Mouse (Mus musculus): ENCODE measurements around the gene Syn3. TPM values are rescaled to one million over a fixed set of nuclear protein-coding genes. Genes with fewer than 3 reads are reported as not detected.

The Syn3 gene
- polyA plus RNA-seq, 1 experiment from 2014 or later = 7.4 TPM

- ATAC-seq (ENCODE audit: low FRiP score, low TSS enrichment) = no peak
- no peak overlapping the region for H3K27ac ChIP-seq (ENCODE audit: low read length)
- no peaks in the 10 kb centered on the region for H3K27me3 ChIP-seq (ENCODE audit: insufficient read depth, low read length)
- H3K36me3 ChIP-seq (ENCODE audit: insufficient read depth, low read length) = no peaks in the 10 kb centered on the region
- WGBS = 39% methylated on average over 3 of the region's 3 CpGs
- peaks cover 19% of the 10 kb centered on the region; the same call in 1 of the 2 replicates for H3K4me1 ChIP-seq (ENCODE audit: insufficient read depth, low read length)
- H3K9ac ChIP-seq (replicated peaks; ENCODE audit: low read length) = no peak overlapping the region
- H3K4me2 ChIP-seq (replicated peaks; ENCODE audit: low read depth, low read length) = no peak overlapping the region
- no peak overlapping the region for H3K4me3 ChIP-seq (ENCODE audit: low read length)
- no peaks in the 10 kb centered on the region for H3K9me3 ChIP-seq (ENCODE audit: low read length)
These were observed 343.4 kb downstream of the Syn3 start for GRCm38 (mm10) chr10:86155344-86155743.

- H3K36me3 ChIP-seq (ENCODE audit: insufficient read depth, low read length) = no peaks in the 10 kb centered on the region
- H3K4me1 ChIP-seq (ENCODE audit: insufficient read depth, low read length) = peaks cover 20% of the 10 kb centered on the region; the same call in 1 of the 2 replicates
- H3K4me2 ChIP-seq (replicated peaks; ENCODE audit: low read depth, low read length) = no peak overlapping the region
- no peaks in the 10 kb centered on the region for H3K27me3 ChIP-seq (ENCODE audit: insufficient read depth, low read length)
- no peak overlapping the region for H3K27ac ChIP-seq (ENCODE audit: low read length)
- no peak overlapping the region for H3K9ac ChIP-seq (replicated peaks; ENCODE audit: low read length)
- ATAC-seq (ENCODE audit: low FRiP score, low TSS enrichment) = no peak
- H3K9me3 ChIP-seq (ENCODE audit: low read length) = no peaks in the 10 kb centered on the region
- H3K4me3 ChIP-seq (ENCODE audit: low read length) = no peak overlapping the region
These were observed 345.5 kb downstream of the Syn3 start for GRCm38 (mm10) chr10:86153221-86153620.

- H3K36me3 ChIP-seq (ENCODE audit: insufficient read depth, low read length) = no peaks in the 10 kb centered on the region
- H3K27me3 ChIP-seq (ENCODE audit: insufficient read depth, low read length) = no peaks in the 10 kb centered on the region
- 31% methylated on average over 5 of the region's 5 CpGs for WGBS
- H3K4me3 ChIP-seq (ENCODE audit: low read length) = no peak overlapping the region
- H3K4me1 ChIP-seq (ENCODE audit: insufficient read depth, low read length) = peaks cover 19% of the 10 kb centered on the region; the same call in 1 of the 2 replicates
- H3K9me3 ChIP-seq (ENCODE audit: low read length) = no peaks in the 10 kb centered on the region
- H3K4me2 ChIP-seq (replicated peaks; ENCODE audit: low read depth, low read length) = no peak overlapping the region
- ATAC-seq (ENCODE audit: low FRiP score, low TSS enrichment) = 0 out of 2 replicates have a peak, but pooled peaks have one; percentile 20
- H3K27ac ChIP-seq (ENCODE audit: low read length) = no peak overlapping the region
- no peak overlapping the region for H3K9ac ChIP-seq (replicated peaks; ENCODE audit: low read length)
These were observed 347.3 kb downstream of the Syn3 start for GRCm38 (mm10) chr10:86151357-86151756.

- no peak overlapping the region for H3K4me3 ChIP-seq (ENCODE audit: low read length)
- H3K4me1 ChIP-seq (ENCODE audit: insufficient read depth, low read length) = peaks cover 19% of the 10 kb centered on the region; the same call in 1 of the 2 replicates
- ATAC-seq (ENCODE audit: low FRiP score, low TSS enrichment) = no peak
- 43% methylated on average over 1 of the region's 1 CpGs for WGBS
- H3K27me3 ChIP-seq (ENCODE audit: insufficient read depth, low read length) = no peaks in the 10 kb centered on the region
- no peak overlapping the region for H3K4me2 ChIP-seq (replicated peaks; ENCODE audit: low read depth, low read length)
- no peaks in the 10 kb centered on the region for H3K36me3 ChIP-seq (ENCODE audit: insufficient read depth, low read length)
- no peak overlapping the region for H3K27ac ChIP-seq (ENCODE audit: low read length)
- no peak overlapping the region for H3K9ac ChIP-seq (replicated peaks; ENCODE audit: low read length)
- H3K9me3 ChIP-seq (ENCODE audit: low read length) = no peaks in the 10 kb centered on the region
These were observed 348.6 kb downstream of the Syn3 start for GRCm38 (mm10) chr10:86150076-86150475.

- H3K4me2 ChIP-seq (replicated peaks; ENCODE audit: low read depth, low read length) = no peak overlapping the region
These were observed 349.5 kb downstream of the Syn3 start for GRCm38 (mm10) chr10:86149029-86149818.

GRCm38 (mm10) chr10:86139061-86139681, 359.5 kb downstream of the Syn3 start:
- WGBS = 65% methylated on average over 8 of the region's 8 CpGs
- peak; percentile 49; the same call in 1 of the 2 replicates for ATAC-seq (ENCODE audit: low FRiP score, low TSS enrichment)
- H3K27ac ChIP-seq (ENCODE audit: low read length) = no peak overlapping the region

More at GRCm38 (mm10) chr10:86149029-86149818, 349.5 kb downstream of the Syn3 start:
- no peaks in the 10 kb centered on the region for H3K27me3 ChIP-seq (ENCODE audit: insufficient read depth, low read length)
- ATAC-seq (ENCODE audit: low FRiP score, low TSS enrichment) = no peak; the same call in 1 of the 2 replicates
- 42% methylated on average over 3 of the region's 3 CpGs for WGBS
- no peak overlapping the region for H3K4me3 ChIP-seq (ENCODE audit: low read length)
- no peaks in the 10 kb centered on the region for H3K9me3 ChIP-seq (ENCODE audit: low read length)
- no peaks in the 10 kb centered on the region for H3K36me3 ChIP-seq (ENCODE audit: insufficient read depth, low read length)
- no peak overlapping the region for H3K9ac ChIP-seq (replicated peaks; ENCODE audit: low read length)
- H3K4me1 ChIP-seq (ENCODE audit: insufficient read depth, low read length) = peaks cover 19% of the 10 kb centered on the region; the same call in 1 of the 2 replicates
- no peak overlapping the region for H3K27ac ChIP-seq (ENCODE audit: low read length)

GRCm38 (mm10) chr10:86137589-86138173, 361.0 kb downstream of the Syn3 start:
- Histone ChIP-seq H3K4me1 (ENCODE audit: insufficient read depth, low read length) (no peaks in the 10 kb centered on the region), H3K27me3 (ENCODE audit: insufficient read depth, low read length) (no peaks in the 10 kb centered on the region), H3K4me2 (replicated peaks; ENCODE audit: low read depth, low read length) (no peak overlapping the region), H3K4me3 (ENCODE audit: low read length) (no peak overlapping the region), H3K9ac (replicated peaks; ENCODE audit: low read length) (no peak overlapping the region), H3K27ac (ENCODE audit: low read length) (no peak overlapping the region), H3K9me3 (ENCODE audit: low read length) (no peaks in the 10 kb centered on the region), H3K36me3 (ENCODE audit: insufficient read depth, low read length) (no peaks in the 10 kb centered on the region)
- whole genome bisulfite sequencing = 54% methylated on average over 5 of the region's 5 CpGs
- no peak for ATAC-seq (ENCODE audit: low FRiP score, low TSS enrichment)

More at GRCm38 (mm10) chr10:86139061-86139681, 359.5 kb downstream of the Syn3 start:
- Histone ChIP-seq H3K4me3 (ENCODE audit: low read length) (no peak overlapping the region), H3K27me3 (ENCODE audit: insufficient read depth, low read length) (no peaks in the 10 kb centered on the region), H3K4me1 (ENCODE audit: insufficient read depth, low read length) (no peaks in the 10 kb centered on the region), H3K36me3 (ENCODE audit: insufficient read depth, low read length) (no peaks in the 10 kb centered on the region), H3K9ac (replicated peaks; ENCODE audit: low read length) (no peak overlapping the region), H3K4me2 (replicated peaks; ENCODE audit: low read depth, low read length) (no peak overlapping the region), H3K9me3 (ENCODE audit: low read length) (no peaks in the 10 kb centered on the region)

GRCm38 (mm10) chr10:86137106-86137505, 361.6 kb downstream of the Syn3 start:
- Histone ChIP-seq H3K4me2 (replicated peaks; ENCODE audit: low read depth, low read length) (no peak overlapping the region), H3K27me3 (ENCODE audit: insufficient read depth, low read length) (no peaks in the 10 kb centered on the region), H3K36me3 (ENCODE audit: insufficient read depth, low read length) (no peaks in the 10 kb centered on the region), H3K4me1 (ENCODE audit: insufficient read depth, low read length) (no peaks in the 10 kb centered on the region), H3K4me3 (ENCODE audit: low read length) (no peak overlapping the region), H3K9me3 (ENCODE audit: low read length) (no peaks in the 10 kb centered on the region), H3K27ac (ENCODE audit: low read length) (no peak overlapping the region), H3K9ac (replicated peaks; ENCODE audit: low read length) (no peak overlapping the region)
- WGBS = 43% methylated on average over 3 of the region's 3 CpGs
- no peak for ATAC-seq (ENCODE audit: low FRiP score, low TSS enrichment)

GRCm38 (mm10) chr10:86136249-86136648, 362.4 kb downstream of the Syn3 start:
- Histone ChIP-seq H3K4me2 (replicated peaks; ENCODE audit: low read depth, low read length) (no peak overlapping the region), H3K27ac (ENCODE audit: low read length) (no peak overlapping the region), H3K9ac (replicated peaks; ENCODE audit: low read length) (no peak overlapping the region), H3K4me3 (ENCODE audit: low read length) (no peak overlapping the region), H3K27me3 (ENCODE audit: insufficient read depth, low read length) (no peaks in the 10 kb centered on the region), H3K36me3 (ENCODE audit: insufficient read depth, low read length) (no peaks in the 10 kb centered on the region), H3K4me1 (ENCODE audit: insufficient read depth, low read length) (no peaks in the 10 kb centered on the region), H3K9me3 (ENCODE audit: low read length) (no peaks in the 10 kb centered on the region)
- no peak for ATAC-seq (ENCODE audit: low FRiP score, low TSS enrichment)
- 95% methylated on average over 1 of the region's 1 CpGs for WGBS
